Mouse (Mus musculus) cerebral cortex, adult 2 months (tissue): ENCODE data around the gene Obsl1.

Experiments used
- WGBS: fragments of 180-500 bp; shearing (Covaris S2); methylation state at CpG from one replicate; pipeline ENCODE4 v1.1.7; 2018; 5-methylcytosine and 5-hydroxymethylcytosine counted together

Gene Obsl1

GRCm38 (mm10) chr1:75455433-75455832 lies 50.8 kb downstream of the Obsl1 start:
- WGBS, result 85% methylated on average over 3 of the region's 3 CpGs

- WGBS, result 48% methylated on average over 5 of the region's 5 CpGs
Measured at GRCm38 (mm10) chr1:75451900-75452299, 54.4 kb downstream of the Obsl1 start.

- 7% methylated on average over 35 of the region's 35 CpGs for WGBS
Measured at GRCm38 (mm10) chr1:75450314-75451005, 55.8 kb downstream of the Obsl1 start, which contains the start of gene Asic4. Gene Asic4, plus strand, starts transcription at chr1:75450436.

GRCm38 (mm10) chr1:75449377-75450135 lies 56.7 kb downstream of the Obsl1 start:
- WGBS, result 23% methylated on average over 8 of the region's 8 CpGs

GRCm38 (mm10) chr1:75448937-75449336 lies 57.3 kb downstream of the Obsl1 start:
- 5% methylated on average over 14 of the region's 14 CpGs for WGBS

GRCm38 (mm10) chr1:75448052-75448431 lies 58.2 kb downstream of the Obsl1 start:
- WGBS, result 2% methylated on average over 7 of the region's 7 CpGs

GRCm38 (mm10) chr1:75447265-75448051 lies 58.8 kb downstream of the Obsl1 start:
- WGBS, result 13% methylated on average over 10 of the region's 10 CpGs

GRCm38 (mm10) chr1:75446656-75447055 lies 59.6 kb downstream of the Obsl1 start:
- WGBS, result 25% methylated on average over 20 of the region's 20 CpGs

GRCm38 (mm10) chr1:75445751-75446611 lies 60.3 kb downstream of the Obsl1 start:
- 2% methylated on average over 22 of the region's 22 CpGs for WGBS

- 5% methylated on average over 9 of the region's 9 CpGs for WGBS
Measured at GRCm38 (mm10) chr1:75445141-75445701, 61.0 kb downstream of the Obsl1 start.

- 61% methylated on average over 3 of the region's 3 CpGs for WGBS
Measured at GRCm38 (mm10) chr1:75444208-75444607, 62.0 kb downstream of the Obsl1 start.

GRCm38 (mm10) chr1:75443247-75444024 lies 62.8 kb downstream of the Obsl1 start:
- 40% methylated on average over 13 of the region's 13 CpGs for WGBS

- WGBS, result 51% methylated on average over 8 of the region's 8 CpGs
Measured at GRCm38 (mm10) chr1:75442811-75443210, 63.4 kb downstream of the Obsl1 start.

GRCm38 (mm10) chr1:75442171-75442570 lies 64.1 kb downstream of the Obsl1 start:
- 86% methylated on average over 9 of the region's 9 CpGs for WGBS

GRCm38 (mm10) chr1:75441471-75441996 lies 64.7 kb downstream of the Obsl1 start:
- 93% methylated on average over 15 of the region's 15 CpGs for WGBS

GRCm38 (mm10) chr1:75440661-75441060 lies 65.6 kb downstream of the Obsl1 start:
- 91% methylated on average over 7 of the region's 7 CpGs for WGBS

- 84% methylated on average over 9 of the region's 9 CpGs for WGBS
Measured at GRCm38 (mm10) chr1:75438782-75439181, 67.5 kb downstream of the Obsl1 start.

GRCm38 (mm10) chr1:75435475-75436328 lies 70.5 kb downstream of the Obsl1 start, which contains the start of gene Gmppa:
Gene Gmppa, plus strand, starts transcription at chr1:75435930.
- WGBS, result 5% methylated on average over 28 of the region's 28 CpGs
